Comparison of ENCODE assay signal across 8 mouse cellular contexts in genomic region chr11:109650788-109651565, GRCm38 (mm10). TPM values are rescaled to one million over a fixed set of nuclear protein-coding genes. Genes with fewer than 3 reads are reported as not detected.
DNase-seq lines count a peak whose midpoint lies in the region; ATAC-seq and TF ChIP-seq lines count a peak whose summit lies in the region.

No protein-coding gene starts in this region.

- peak overlapping the region; percentile 89 for H3K4me2 ChIP-seq in forebrain, embryonic 11.5 days (ENCODE audit: low read depth, low read length, severe bottlenecking)
- peak overlapping the region; percentile 66 for H3K4me2 ChIP-seq in heart, postnatal 0 days (ENCODE audit: low read depth, low read length)
- H3K4me2 ChIP-seq in liver, embryonic 16.5 days (ENCODE audit: low read depth, low read length) = peak overlapping the region; percentile 96
- H3K4me2 ChIP-seq in neural tube, embryonic 13.5 days = peak overlapping the region; percentile 94

- TF ChIP-seq CTCF in heart, postnatal 0 days (IDR thresholded peaks at IDR 0.05; ENCODE audit: low read depth) = no peak
- no peak for TF ChIP-seq CTCF in testis, adult 2 months (IDR thresholded peaks at IDR 0.05; ENCODE audit: control insufficient read depth, insufficient read depth, insufficient replicate concordance, low read depth, low read length)

- no peaks in the 10 kb centered on the region for H3K9me3 ChIP-seq in forebrain, embryonic 11.5 days (ENCODE audit: control insufficient read depth, low read length)
- no peaks in the 10 kb centered on the region for H3K9me3 ChIP-seq in heart, postnatal 0 days (replicated peaks; ENCODE audit: control insufficient read depth, low read length)
- H3K9me3 ChIP-seq in liver, embryonic 16.5 days (replicated peaks; ENCODE audit: control insufficient read depth, low read length) = no peaks in the 10 kb centered on the region
- H3K9me3 ChIP-seq in neural tube, embryonic 13.5 days = no peaks in the 10 kb centered on the region

- peak; percentile 98 for TF ChIP-seq POLR2A in testis, adult 2 months (IDR thresholded peaks at IDR 0.05; ENCODE audit: control insufficient read depth, low read depth, low read length)

- H3K9ac ChIP-seq in forebrain, embryonic 11.5 days (ENCODE audit: low read length) = peak overlapping the region; percentile 93
- H3K9ac ChIP-seq in heart, postnatal 0 days (replicated peaks; ENCODE audit: low read depth, low read length) = peak overlapping the region; percentile 94
- peak overlapping the region; percentile 89 for H3K9ac ChIP-seq in liver, embryonic 16.5 days (ENCODE audit: low read depth, low read length)
- H3K9ac ChIP-seq in neural tube, embryonic 13.5 days = peak overlapping the region; percentile 97

- ATAC-seq in forebrain, embryonic 11.5 days (replicated peaks; ENCODE audit: low FRiP score) = peak; percentile 95
- peak; percentile 93 for ATAC-seq in heart, postnatal 0 days (ENCODE audit: insufficient read depth, low read depth)
- ATAC-seq in liver, embryonic 16.5 days (ENCODE audit: low read depth) = peak; percentile 94
- peak; percentile 96 for ATAC-seq in neural tube, embryonic 13.5 days (ENCODE audit: low read depth)

- H3K4me3 ChIP-seq in forebrain, embryonic 11.5 days (ENCODE audit: low read depth, low read length) = peak overlapping the region; percentile 97
- H3K4me3 ChIP-seq in heart, postnatal 0 days (ENCODE audit: low read depth, low read length) = peak overlapping the region; percentile 88
- H3K4me3 ChIP-seq in liver, embryonic 16.5 days (ENCODE audit: low read depth, low read length) = peak overlapping the region; percentile 85
- peak overlapping the region; percentile 97 for H3K4me3 ChIP-seq in neural tube, embryonic 13.5 days
- H3K4me3 ChIP-seq in testis, adult 2 months (ENCODE audit: control insufficient read depth, low read depth, low read length) = peak overlapping the region; percentile 86

- H3K27ac ChIP-seq in forebrain, embryonic 11.5 days (ENCODE audit: low read depth, low read length) = peak overlapping the region; percentile 89
- H3K27ac ChIP-seq in heart, postnatal 0 days (ENCODE audit: low read depth) = peak overlapping the region; percentile 99
- peak overlapping the region; percentile 89 for H3K27ac ChIP-seq in liver, embryonic 16.5 days (ENCODE audit: low read length)
- peak overlapping the region; percentile 97 for H3K27ac ChIP-seq in neural tube, embryonic 13.5 days (replicated peaks)
- peak overlapping the region; percentile 86 for H3K27ac ChIP-seq in testis, adult 2 months (ENCODE audit: control insufficient read depth, insufficient read depth, low read depth, low read length)

- WGBS in forebrain, embryonic 11.5 days = under 1% methylated on average over 48 of the region's 90 CpGs
- 0% methylated on average over 37 of the region's 90 CpGs for WGBS in heart, postnatal 0 days
- under 1% methylated on average over 83 of the region's 90 CpGs for WGBS in liver, embryonic 16.5 days (ENCODE audit: insufficient replicate concordance)
- under 1% methylated on average over 90 of the region's 90 CpGs for WGBS in neural tube, embryonic 13.5 days

- no peak for TF ChIP-seq EP300 in heart, postnatal 0 days (IDR thresholded peaks at IDR 0.05; ENCODE audit: low read depth)

- peaks cover 3% of the 10 kb centered on the region for H3K36me3 ChIP-seq in forebrain, embryonic 11.5 days (ENCODE audit: control insufficient read depth, insufficient read depth, low read length)
- peaks cover 22% of the 10 kb centered on the region for H3K36me3 ChIP-seq in heart, postnatal 0 days (replicated peaks; ENCODE audit: control insufficient read depth, insufficient read depth, low read length)
- peaks cover 6% of the 10 kb centered on the region; the same call in 1 of the 2 replicates for H3K36me3 ChIP-seq in liver, embryonic 16.5 days (ENCODE audit: control insufficient read depth, insufficient read depth)
- H3K36me3 ChIP-seq in neural tube, embryonic 13.5 days = peaks cover 25% of the 10 kb centered on the region
- H3K36me3 ChIP-seq in testis, adult 2 months (ENCODE audit: control insufficient read depth, insufficient read depth, low read length) = no peaks in the 10 kb centered on the region; the same call in 1 of the 2 replicates

- no peaks in the 10 kb centered on the region for H3K27me3 ChIP-seq in forebrain, embryonic 11.5 days (ENCODE audit: control insufficient read depth, insufficient read depth, low read length)
- no peaks in the 10 kb centered on the region for H3K27me3 ChIP-seq in heart, postnatal 0 days (ENCODE audit: control insufficient read depth, insufficient read depth, low read length)
- H3K27me3 ChIP-seq in liver, embryonic 16.5 days (ENCODE audit: control insufficient read depth, insufficient read depth, low read depth, low read length) = peaks cover 3% of the 10 kb centered on the region; the same call in 1 of the 2 replicates
- no peaks in the 10 kb centered on the region for H3K27me3 ChIP-seq in neural tube, embryonic 13.5 days
- no peaks in the 10 kb centered on the region for H3K27me3 ChIP-seq in testis, adult 2 months (ENCODE audit: control insufficient read depth, insufficient read depth, low read length)

- peaks cover 13% of the 10 kb centered on the region for H3K4me1 ChIP-seq in forebrain, embryonic 11.5 days (replicated peaks; ENCODE audit: control insufficient read depth, insufficient read depth, low read length)
- peaks cover 18% of the 10 kb centered on the region for H3K4me1 ChIP-seq in heart, postnatal 0 days (ENCODE audit: control insufficient read depth, insufficient read depth)
- H3K4me1 ChIP-seq in liver, embryonic 16.5 days (ENCODE audit: control insufficient read depth, low read depth, low read length) = peaks cover 34% of the 10 kb centered on the region
- H3K4me1 ChIP-seq in neural tube, embryonic 13.5 days (replicated peaks) = peaks cover 51% of the 10 kb centered on the region
- H3K4me1 ChIP-seq in testis, adult 2 months (ENCODE audit: control insufficient read depth, insufficient read depth, low read length) = peaks cover 13% of the 10 kb centered on the region

- DNase-seq in CD8-positive naive resting alpha-beta T cell, adult 2 months (ENCODE audit: low read depth in 2 of 2, low spot score in 2 of 2) = peak; percentile 85 to 90
- DNase-seq in c-Kit-positive CD71-negative TER-119-negative erythroid progenitor cells, embryonic 14.5 days (ENCODE audit: low read depth) = peak; percentile 69
- peak; percentile 96 for DNase-seq in forebrain, embryonic 11.5 days (ENCODE audit: low spot score)
- peak; percentile 94 for DNase-seq in heart, postnatal 0 days (ENCODE audit: low spot score)
- DNase-seq in kidney, postnatal 4 days = peak; percentile 95 to 96

RNA-seq across cellular contexts. Expression of gene Prkar1a, which starts 1.8 kb away (rescaled TPM):
- polyA plus RNA-seq in forebrain, embryonic 11.5 days (2014; fragmentation: Nextera tagmentation; extraction: Ambion mirVana) = 362 and 367 TPM in 2 replicates
- total RNA-seq in heart, postnatal 0 days (2014; rRNA removed; ENCODE audit: low replicate concordance) = 163 and 237 TPM in 2 replicates
- polyA plus RNA-seq in heart, postnatal 0 days (2015; fragmentation: Nextera tagmentation; extraction: Ambion mirVana) = 483 and 530 TPM in 2 replicates
- polyA plus RNA-seq in liver, embryonic 16.5 days (2015; fragmentation: Nextera tagmentation; extraction: Ambion mirVana) = 109 and 112 TPM in 2 replicates
- 457 and 493 TPM in 2 replicates for polyA plus RNA-seq in neural tube, embryonic 13.5 days (2015; fragmentation: Nextera tagmentation; extraction: Ambion mirVana)
- 68.7 and 74.1 TPM in 2 replicates for polyA plus RNA-seq in testis, adult 2 months (2012; rRNA removed)

RNA-seq across cellular contexts. Expression of gene Wipi1, which starts 39.2 kb away (rescaled TPM):
- polyA plus RNA-seq in forebrain, embryonic 11.5 days (2014; fragmentation: Nextera tagmentation; extraction: Ambion mirVana) = 11.1 and 14.7 TPM in 2 replicates
- total RNA-seq in heart, postnatal 0 days (2014; rRNA removed; ENCODE audit: low replicate concordance) = 40.8 and 53.2 TPM in 2 replicates
- 65.4 and 67.1 TPM in 2 replicates for polyA plus RNA-seq in heart, postnatal 0 days (2015; fragmentation: Nextera tagmentation; extraction: Ambion mirVana)
- 23.6 and 24.0 TPM in 2 replicates for polyA plus RNA-seq in liver, embryonic 16.5 days (2015; fragmentation: Nextera tagmentation; extraction: Ambion mirVana)
- 23.4 and 24.7 TPM in 2 replicates for polyA plus RNA-seq in neural tube, embryonic 13.5 days (2015; fragmentation: Nextera tagmentation; extraction: Ambion mirVana)
- 29.9 and 34.5 TPM in 2 replicates for polyA plus RNA-seq in testis, adult 2 months (2012; rRNA removed)

Comparison
In these comparisons a context has a peak if more than half of its experiments do, and no peak if none do; other contexts are left out.
1. Peak in every context shown above with its lines: DNase-seq, ATAC-seq, H3K4me3 ChIP-seq and H3K27ac ChIP-seq.